Mouse (Mus musculus): Measurements from ENCODE around the gene Ly6g5b.
A peak's percentile ranks its signal among the peaks of the same experiment; 100 is the strongest.

The Ly6g5b gene

DNA sequence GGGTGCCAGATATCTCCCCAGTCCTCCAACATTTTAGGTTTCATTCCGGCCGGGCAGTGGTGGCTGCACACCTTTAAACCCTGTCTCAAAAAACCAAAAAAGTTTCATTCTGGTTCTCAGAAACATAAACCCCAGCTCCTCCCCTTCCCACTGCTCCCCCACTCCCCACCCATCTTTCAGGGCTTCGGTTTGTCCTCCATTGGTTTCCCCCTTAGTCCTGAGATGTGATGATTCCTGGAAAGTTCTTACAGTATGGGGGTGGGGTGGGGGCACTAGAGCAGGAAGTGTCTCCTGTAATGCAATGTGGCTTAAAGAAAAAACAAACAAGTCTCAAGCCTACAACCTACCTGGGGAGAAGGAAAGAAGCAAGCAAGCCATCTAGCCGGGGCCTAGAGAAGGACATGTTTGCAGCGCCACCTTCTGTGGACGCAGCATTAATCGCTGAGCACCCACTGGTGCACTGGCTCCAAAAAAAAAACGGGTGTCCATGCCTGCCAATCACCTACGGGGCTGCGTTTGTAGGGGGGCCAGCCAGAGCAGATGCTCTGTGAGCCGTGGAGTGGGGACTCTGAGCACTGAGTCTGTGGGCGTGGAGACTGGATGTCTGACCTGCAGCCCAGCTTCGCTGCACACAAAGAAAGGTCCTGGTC lies 9.4 kb downstream of the Ly6g5b start:
- DNase-seq (ENCODE audit: low read depth), result no peak

DNA sequence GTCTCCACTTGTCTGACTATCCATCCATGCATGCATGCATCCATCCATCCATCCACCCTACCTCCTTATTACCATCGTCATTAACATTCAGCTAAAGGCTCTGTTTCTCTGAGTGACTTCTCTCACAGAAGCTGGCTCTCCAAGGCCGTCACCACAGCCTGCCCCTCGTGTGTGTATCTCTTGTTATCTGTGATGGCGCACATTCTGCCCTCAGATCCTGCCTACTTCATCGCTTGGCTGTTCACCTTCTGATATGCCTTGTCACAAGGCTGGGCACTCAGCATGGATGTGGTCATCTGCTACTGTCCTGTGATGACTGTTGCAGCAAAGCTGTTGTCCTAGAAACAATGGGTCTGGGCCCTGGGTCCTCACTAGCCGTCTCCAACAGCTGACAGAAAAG lies 10.5 kb downstream of the Ly6g5b start:
- peak; percentile 74 for DNase-seq (ENCODE audit: low read depth)

DNA sequence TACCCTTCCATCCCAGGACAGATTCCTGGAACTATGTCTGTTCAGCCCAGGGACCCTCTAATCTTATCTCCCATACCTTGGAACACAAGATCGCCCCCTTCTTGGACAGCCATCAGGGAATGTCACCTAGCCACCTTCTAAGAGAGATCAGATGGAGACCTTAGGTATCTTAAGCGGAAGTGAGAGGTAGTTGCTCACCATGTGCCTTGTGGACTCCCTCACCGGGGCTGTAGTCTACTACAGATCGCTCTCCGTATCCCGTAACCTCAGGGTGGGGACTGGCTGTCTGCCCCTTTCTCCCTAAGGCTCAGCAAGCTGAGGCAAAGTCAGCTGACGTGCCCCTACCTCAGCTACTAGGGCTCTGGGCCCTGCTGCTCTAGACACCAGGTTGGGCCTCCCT lies 11.1 kb downstream of the Ly6g5b start:
- no peak for DNase-seq (ENCODE audit: low read depth)

GRCm38 (mm10) chr17:35103221-35103690 lies 12.0 kb downstream of the Ly6g5b start:
- DNase-seq (ENCODE audit: low read depth), result no peak

- no peak for DNase-seq (ENCODE audit: low read depth)
These were observed 12.9 kb downstream of the Ly6g5b start for GRCm38 (mm10) chr17:35102299-35102698.

- no peak for DNase-seq (ENCODE audit: low read depth)
These were observed 14.1 kb downstream of the Ly6g5b start for GRCm38 (mm10) chr17:35101161-35101560.

DNA sequence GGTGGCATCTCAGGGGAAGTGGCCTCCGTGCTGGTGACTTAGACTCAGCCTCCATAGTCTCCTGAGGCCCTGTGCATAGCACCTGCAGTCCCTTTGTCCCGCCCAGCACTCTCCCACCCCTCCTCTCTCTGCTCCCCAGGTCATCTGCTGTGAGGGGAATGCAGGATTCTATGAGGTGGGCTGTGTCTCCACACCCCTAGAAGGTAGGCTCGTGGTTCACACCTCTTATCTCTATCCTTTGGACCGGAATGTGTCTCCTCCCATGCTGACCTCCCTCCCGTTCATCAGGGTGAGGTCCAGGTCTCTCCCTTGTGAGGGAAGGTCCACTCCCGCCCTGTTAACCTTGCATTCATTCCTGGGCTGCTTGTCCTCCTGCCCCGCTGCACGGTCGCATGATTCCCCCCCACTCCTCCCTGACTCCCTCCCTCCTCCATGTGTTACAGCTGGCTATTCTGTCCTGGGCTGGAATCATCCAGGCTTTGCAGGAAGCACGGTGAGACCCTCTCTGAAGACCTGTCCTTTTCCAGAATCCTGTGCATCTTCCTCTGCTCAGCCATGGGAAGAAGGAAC lies 14.9 kb downstream of the Ly6g5b start:
- no peak for DNase-seq (ENCODE audit: low read depth)

DNA sequence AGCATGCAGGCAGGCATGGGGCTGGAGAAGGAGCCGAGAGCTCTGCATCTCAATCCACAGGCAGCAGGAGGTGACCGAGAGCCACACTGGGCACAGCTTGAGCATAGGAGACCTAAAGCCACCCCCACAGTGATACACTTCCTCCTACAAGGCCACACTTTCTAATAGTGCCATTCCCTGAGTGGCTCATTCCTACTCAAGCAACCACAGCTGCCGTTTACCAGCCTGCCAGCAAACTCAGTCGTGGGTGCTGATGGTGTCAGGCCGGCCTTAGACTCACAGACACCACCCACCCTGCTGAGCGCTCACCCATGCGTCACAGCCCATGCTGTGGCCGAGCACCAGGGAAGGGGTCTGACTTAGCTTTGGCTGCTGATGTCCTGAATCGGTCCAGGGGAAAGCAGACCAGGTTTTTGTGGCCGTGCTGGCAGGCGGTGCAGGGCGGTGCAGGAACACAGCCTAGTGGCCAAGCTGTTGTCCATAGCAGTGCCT lies 18.0 kb downstream of the Ly6g5b start:
- DNase-seq (ENCODE audit: low read depth), result no peak

DNA sequence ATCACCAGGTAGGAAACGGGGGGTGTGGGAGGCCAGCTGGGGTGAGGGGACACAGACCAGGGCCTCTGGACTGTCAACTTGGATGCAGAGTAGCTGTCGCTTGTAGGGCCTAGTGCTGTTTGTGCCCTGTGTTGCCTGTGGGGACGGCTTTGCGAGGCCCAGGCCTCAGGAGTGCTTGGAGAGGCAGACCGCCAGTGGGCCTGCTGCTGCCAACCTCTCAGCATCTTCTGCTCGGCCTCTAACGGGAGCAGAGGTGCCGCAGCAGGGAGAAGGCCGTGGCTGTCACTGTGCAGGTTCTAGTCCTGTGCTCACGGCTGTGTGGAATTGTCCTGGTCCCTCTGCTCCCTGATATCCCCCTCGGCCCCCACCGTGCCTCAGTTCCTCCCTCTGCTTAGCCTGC lies 18.6 kb downstream of the Ly6g5b start:
- DNase-seq (ENCODE audit: low read depth), result no peak

- DNase-seq (ENCODE audit: low read depth), result no peak
These were observed 20.5 kb downstream of the Ly6g5b start for GRCm38 (mm10) chr17:35094475-35095365.

- no peak for DNase-seq (ENCODE audit: low read depth)
These were observed 22.6 kb downstream of the Ly6g5b start for GRCm38 (mm10) chr17:35092403-35093198.

- DNase-seq (ENCODE audit: low read depth), result no peak
These were observed 24.9 kb downstream of the Ly6g5b start for GRCm38 (mm10) chr17:35090166-35090932.

- DNase-seq (ENCODE audit: low read depth), result peak; percentile 84
These were observed 26.2 kb downstream of the Ly6g5b start, which contains the start of gene Abhd16a for GRCm38 (mm10) chr17:35088825-35089644. TSS of gene Abhd16a (plus strand) at chr17:35089263.

DNA sequence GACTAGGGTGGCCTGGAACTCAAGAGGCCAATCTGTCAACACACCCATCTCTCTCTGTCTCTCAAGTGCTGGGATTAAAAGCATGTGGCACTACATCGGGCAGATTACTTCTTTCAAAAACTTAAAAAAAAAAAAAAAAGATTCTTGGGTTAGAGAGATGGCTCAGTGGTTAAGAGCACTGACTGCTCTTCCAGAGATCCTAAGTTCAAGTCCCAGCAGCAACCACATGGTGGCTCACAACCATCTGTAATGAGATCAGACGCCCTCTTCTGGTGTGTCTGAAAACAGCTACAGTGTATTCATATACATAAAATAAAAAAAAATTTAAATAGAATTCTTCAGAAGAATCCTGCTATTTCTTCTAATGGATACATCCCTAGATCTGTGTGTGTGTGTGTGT lies 27.1 kb downstream of the Ly6g5b start:
- DNase-seq (ENCODE audit: low read depth), result no peak

GRCm38 (mm10) chr17:35085208-35085865 lies 29.9 kb downstream of the Ly6g5b start, which contains the start of gene Ly6g6f:
TSS of gene Ly6g6f (minus strand) at chr17:35085610.
- DNase-seq (ENCODE audit: low read depth), result no peak

- DNase-seq (ENCODE audit: low read depth), result no peak
These were observed 31.2 kb downstream of the Ly6g5b start for GRCm38 (mm10) chr17:35083929-35084497.

GRCm38 (mm10) chr17:35082841-35083576 lies 32.2 kb downstream of the Ly6g5b start:
- no peak for DNase-seq (ENCODE audit: low read depth)

DNA sequence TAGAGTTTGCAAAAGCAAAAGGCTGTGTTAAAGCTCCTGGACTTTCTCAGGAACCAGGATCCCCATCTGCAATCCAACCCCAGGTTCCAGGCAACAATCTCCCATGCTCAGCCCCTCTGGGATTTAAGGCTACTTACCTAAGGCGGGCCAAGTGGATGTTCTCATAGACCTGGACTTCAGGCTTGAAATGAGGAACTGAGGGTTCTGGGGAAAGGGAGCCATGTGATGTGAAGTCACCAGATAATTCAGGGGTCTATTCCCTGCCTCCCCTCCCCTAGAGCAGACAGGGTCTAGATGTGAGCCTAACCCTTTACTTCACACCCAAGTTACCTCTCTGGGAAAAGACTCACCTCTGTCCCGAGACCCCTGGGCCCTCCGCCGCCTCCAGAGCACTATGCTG lies 34.5 kb downstream of the Ly6g5b start:
- DNase-seq (ENCODE audit: low read depth), result no peak
